Mouse (Mus musculus) erythroblast, embryonic 14.5 days (primary cell): ENCODE measurements at regions not wholly inside any gene's neighbourhood (a gene's known extent, or its start where the extent isn't known, plus 50 kb on each side); places are given as distances from the start of the nearest gene placed in this dataset.

ENCODE experiments used
- H3K27me3 ChIP-seq: 2 replicates; pipeline ENCODE4 v1.6.1; 2012; ENCODE audit warnings: inconsistent platforms; ENCODE audit not compliant: control insufficient read depth
- H3K36me3 ChIP-seq: 2 replicates; pipeline ENCODE4 v1.6.1; 2012; ENCODE audit warnings: mild to moderate bottlenecking, inconsistent platforms; ENCODE audit not compliant: control insufficient read depth
- H3K4me1 ChIP-seq: 2 replicates; pipeline ENCODE4 v1.6.1; 2012; ENCODE audit warnings: inconsistent platforms; ENCODE audit not compliant: control insufficient read depth
- H3K4me3 ChIP-seq: replicated peaks from 2 replicates; pipeline ENCODE3; 2012; ENCODE audit warnings: moderate library complexity, mild to moderate bottlenecking, inconsistent platforms
- H3K9me3 ChIP-seq: 2 replicates; pipeline ENCODE4 v1.6.1; 2012; ENCODE audit warnings: low read length, inconsistent platforms, mixed read lengths; ENCODE audit not compliant: control insufficient read depth
- GATA1 ChIP-seq: IDR thresholded peaks from 2 replicates; pipeline ENCODE4 v1.6.1; 2012; ENCODE audit warnings: low read length, inconsistent platforms, mixed read lengths
- TAL1 ChIP-seq: IDR thresholded peaks from 3 replicates; pipeline ENCODE4 v1.6.1; 2012; ENCODE audit warnings: low read length, inconsistent platforms, mixed read lengths

DNA sequence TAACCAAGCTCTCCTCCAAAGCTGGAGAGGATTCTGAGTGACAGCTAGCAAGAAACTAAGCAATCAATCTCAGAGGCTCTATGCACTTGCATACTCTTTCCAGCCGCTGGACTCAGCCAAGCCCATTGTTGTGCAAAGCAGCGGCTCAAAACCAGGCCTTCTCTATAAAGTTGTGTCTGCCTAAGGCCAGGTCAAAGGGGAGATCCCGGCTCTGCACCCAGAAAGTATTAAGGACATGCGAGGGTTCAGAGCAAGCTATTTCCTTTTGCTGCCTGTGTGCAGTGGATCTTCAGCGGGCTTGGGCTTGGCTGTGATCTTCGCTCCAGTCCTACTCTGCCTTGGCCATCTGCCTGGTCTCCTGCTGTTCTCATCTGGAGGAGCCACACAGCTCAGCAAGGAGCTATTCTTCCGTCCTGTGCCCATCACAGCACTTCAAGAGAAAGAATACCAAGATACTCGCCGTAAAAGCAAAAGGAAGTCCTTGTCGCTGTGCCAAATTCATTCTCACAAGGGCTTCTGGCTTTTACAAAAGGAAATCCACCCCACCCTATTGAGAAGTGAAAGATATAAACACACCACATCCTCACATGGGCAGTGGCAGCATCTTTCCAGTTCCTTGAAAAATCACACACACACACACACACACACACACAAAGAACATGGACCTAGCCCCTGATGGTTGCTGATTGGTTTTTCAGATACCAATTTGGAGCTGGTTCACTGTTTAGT lies 646.6 kb downstream of the Adgrl2 start:
- Histone ChIP-seq H3K36me3 (no peaks in the 10 kb centered on the region), H3K4me3 (no peak overlapping the region), H3K9me3 (no peaks in the 10 kb centered on the region), H3K4me1 (no peaks in the 10 kb centered on the region), H3K27me3 (no peaks in the 10 kb centered on the region)
- TF ChIP-seq GATA1 (no peak), TAL1 (no peak)

- no peaks in the 10 kb centered on the region for H3K4me1 ChIP-seq
- H3K27me3 ChIP-seq = no peaks in the 10 kb centered on the region
- no peaks in the 10 kb centered on the region for H3K36me3 ChIP-seq
- no peaks in the 10 kb centered on the region for H3K9me3 ChIP-seq
- no peak overlapping the region for H3K4me3 ChIP-seq
- no peak for TF ChIP-seq TAL1
- no peak for TF ChIP-seq GATA1
These were observed 647.1 kb downstream of the Adgrl2 start for GRCm38 (mm10) chr3:148343256-148343632.

- Histone ChIP-seq H3K9me3 (no peaks in the 10 kb centered on the region), H3K4me3 (no peak overlapping the region), H3K4me1 (no peaks in the 10 kb centered on the region), H3K36me3 (no peaks in the 10 kb centered on the region), H3K27me3 (no peaks in the 10 kb centered on the region)
- TF ChIP-seq GATA1 (no peak), TAL1 (no peak)
These were observed 651.1 kb downstream of the Adgrl2 start for GRCm38 (mm10) chr3:148339258-148339657.

DNA sequence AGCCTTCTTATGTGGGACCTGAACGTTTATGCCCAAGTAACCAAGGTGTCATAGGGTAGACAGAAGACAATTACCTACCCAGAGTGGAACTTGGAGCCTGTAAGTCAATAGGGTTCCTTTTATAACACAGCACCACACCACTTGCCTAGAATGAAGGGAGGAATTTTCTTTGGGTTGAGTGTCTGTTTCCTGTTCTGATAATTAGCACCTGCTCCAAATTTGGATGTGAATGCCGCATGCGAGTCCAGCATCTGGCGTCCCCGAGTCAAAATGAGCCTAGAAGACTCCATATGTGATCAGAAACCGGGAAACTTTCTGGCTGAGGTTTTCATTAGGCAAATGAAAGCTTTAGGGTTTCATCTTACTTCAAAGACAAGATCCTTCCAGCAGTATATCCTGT lies 653.7 kb downstream of the Adgrl2 start:
- no peaks in the 10 kb centered on the region for H3K9me3 ChIP-seq
- no peaks in the 10 kb centered on the region for H3K4me1 ChIP-seq

DNA sequence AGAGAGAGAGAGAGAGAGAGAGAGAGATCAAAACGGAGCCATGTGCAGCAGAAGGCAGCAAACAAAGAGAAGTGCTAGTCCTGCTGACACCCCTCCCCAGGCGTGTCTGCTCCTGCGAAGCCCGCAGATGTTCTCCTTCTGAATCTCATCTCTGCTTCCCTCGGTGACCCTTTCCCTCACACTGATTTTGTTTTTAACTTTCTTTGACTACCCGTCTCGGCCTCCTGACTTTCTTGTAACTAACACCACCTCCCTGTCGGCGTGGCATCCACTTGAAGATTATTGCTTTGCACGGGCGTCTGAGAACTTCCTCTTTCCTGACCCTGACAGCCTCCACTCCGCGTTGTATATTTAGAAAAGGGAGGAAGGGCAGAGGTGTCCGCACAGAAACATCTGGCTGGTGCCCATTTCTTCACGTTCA lies 654.3 kb downstream of the Adgrl2 start:
- TF ChIP-seq TAL1 = no peak
- TF ChIP-seq GATA1 = no peak
- no peaks in the 10 kb centered on the region for H3K36me3 ChIP-seq
- no peak overlapping the region for H3K4me3 ChIP-seq
- no peaks in the 10 kb centered on the region for H3K27me3 ChIP-seq
- no peaks in the 10 kb centered on the region for H3K4me1 ChIP-seq
- no peaks in the 10 kb centered on the region for H3K9me3 ChIP-seq

More for the DNA sequence above, 653.7 kb downstream of the Adgrl2 start:
- Histone ChIP-seq H3K4me3 (no peak overlapping the region), H3K27me3 (no peaks in the 10 kb centered on the region), H3K36me3 (no peaks in the 10 kb centered on the region)
- TF ChIP-seq GATA1 (no peak), TAL1 (no peak)

DNA sequence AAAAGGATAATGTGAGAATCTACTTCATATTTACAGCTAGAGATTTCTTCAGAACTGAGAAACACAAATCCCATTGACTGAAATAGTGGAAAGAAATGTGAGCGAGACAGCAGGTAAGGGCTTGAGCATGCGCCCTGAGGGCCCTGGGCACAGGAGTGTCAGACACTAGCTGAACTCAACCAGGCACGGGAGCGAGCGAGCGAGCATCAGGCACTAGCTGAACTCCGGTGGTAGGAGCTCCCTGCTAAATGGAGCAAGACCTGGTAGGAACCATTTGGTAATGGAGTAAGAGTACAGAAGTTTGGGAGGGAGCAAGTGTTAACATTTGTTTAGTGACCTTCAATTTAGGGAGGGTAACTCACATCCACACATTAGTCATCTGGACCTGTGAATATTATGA lies 654.7 kb downstream of the Adgrl2 start:
- no peaks in the 10 kb centered on the region for H3K27me3 ChIP-seq
- TF ChIP-seq TAL1 (no peak), GATA1 (no peak)
- H3K9me3 ChIP-seq = no peaks in the 10 kb centered on the region
- H3K36me3 ChIP-seq = no peaks in the 10 kb centered on the region
- H3K4me1 ChIP-seq = no peaks in the 10 kb centered on the region
- no peak overlapping the region for H3K4me3 ChIP-seq

DNA sequence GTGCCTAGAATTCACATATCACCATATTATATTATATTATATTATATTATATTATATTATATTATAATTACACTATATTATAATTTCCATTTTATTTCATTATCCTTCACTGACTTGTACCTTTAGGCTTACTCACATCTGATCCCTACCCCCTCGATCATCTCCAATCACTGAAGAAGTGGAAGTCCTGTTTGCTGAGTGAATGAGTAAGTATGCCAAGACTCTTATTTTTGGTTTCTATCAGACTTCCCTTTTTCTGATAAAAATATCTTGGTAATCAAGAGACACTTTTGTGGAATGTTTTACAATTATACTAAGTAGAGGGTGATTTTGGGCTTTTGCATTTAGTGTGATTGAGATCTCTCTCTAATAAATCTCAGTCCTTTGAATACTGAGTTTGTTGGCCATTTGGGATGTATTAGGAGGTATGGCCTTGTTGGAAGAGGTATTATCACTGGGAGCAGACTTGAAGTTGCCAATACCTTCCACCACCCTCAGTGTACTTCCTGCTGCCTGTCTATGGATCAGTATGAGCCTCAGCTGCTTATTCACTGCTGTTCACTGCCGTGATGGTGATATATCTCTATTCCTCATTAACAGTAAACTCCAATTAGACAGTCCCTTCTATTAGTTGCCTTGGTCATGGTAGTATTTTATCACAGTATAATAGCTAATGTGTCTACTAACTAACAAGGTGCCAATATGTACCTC lies 665.3 kb downstream of the Adgrl2 start:
- H3K4me1 ChIP-seq = no peaks in the 10 kb centered on the region
- H3K36me3 ChIP-seq = no peaks in the 10 kb centered on the region
- H3K27me3 ChIP-seq = no peaks in the 10 kb centered on the region
- no peak overlapping the region for H3K4me3 ChIP-seq
- TF ChIP-seq GATA1 = no peak
- no peak for TF ChIP-seq TAL1
- peaks cover 2% of the 10 kb centered on the region; the same call in 1 of the 2 replicates for H3K9me3 ChIP-seq

GRCm38 (mm10) chr3:148321894-148322293 lies 668.5 kb downstream of the Adgrl2 start:
- Histone ChIP-seq H3K4me3 (no peak overlapping the region), H3K9me3 (peaks cover 2% of the 10 kb centered on the region; the same call in 1 of the 2 replicates), H3K36me3 (no peaks in the 10 kb centered on the region), H3K4me1 (no peaks in the 10 kb centered on the region), H3K27me3 (no peaks in the 10 kb centered on the region)
- no peak for TF ChIP-seq TAL1
- no peak for TF ChIP-seq GATA1

GRCm38 (mm10) chr3:148316198-148316597 lies 674.2 kb downstream of the Adgrl2 start:
- no peaks in the 10 kb centered on the region for H3K4me1 ChIP-seq
- H3K9me3 ChIP-seq = peaks cover 2% of the 10 kb centered on the region; the same call in 1 of the 2 replicates
- TF ChIP-seq TAL1 (no peak), GATA1 (no peak)
- no peaks in the 10 kb centered on the region for H3K27me3 ChIP-seq
- no peaks in the 10 kb centered on the region for H3K36me3 ChIP-seq
- H3K4me3 ChIP-seq = no peak overlapping the region

- TF ChIP-seq GATA1 = no peak
- TF ChIP-seq TAL1 = no peak
- no peaks in the 10 kb centered on the region for H3K27me3 ChIP-seq
- no peaks in the 10 kb centered on the region for H3K9me3 ChIP-seq
- no peaks in the 10 kb centered on the region for H3K4me1 ChIP-seq
- H3K4me3 ChIP-seq = no peak overlapping the region
- H3K36me3 ChIP-seq = no peaks in the 10 kb centered on the region
These were observed 675.1 kb downstream of the Adgrl2 start for GRCm38 (mm10) chr3:148315286-148315685.
